Mouse (Mus musculus): ENCODE measurements around the gene Phf14. TPM values are rescaled to one million over a fixed set of nuclear protein-coding genes. Genes with fewer than 3 reads are reported as not detected.

Phf14 gene
- polyA plus RNA-seq, 1 experiment: 46.3 TPM

- H3K4me3 ChIP-seq (ENCODE audit: insufficient read depth, low read length): no peak overlapping the region
- no peaks in the 10 kb centered on the region for H3K4me1 ChIP-seq (ENCODE audit: control insufficient read depth, insufficient read depth, low read length)
- no peak for TF ChIP-seq POLR2A (IDR thresholded peaks at IDR 0.05; ENCODE audit: low read depth, low read length)
- no peak for TF ChIP-seq CTCF (IDR thresholded peaks at IDR 0.05; ENCODE audit: borderline replicate concordance, insufficient read depth, low read length)
- no peak overlapping the region for H3K27ac ChIP-seq (ENCODE audit: insufficient read depth, low read length)
Measured at GRCm38 (mm10) chr6:12054149-12054548, 146.5 kb downstream of the Phf14 start.

GRCm38 (mm10) chr6:12058717-12059116 lies 151.1 kb downstream of the Phf14 start:
- no peaks in the 10 kb centered on the region for H3K4me1 ChIP-seq (ENCODE audit: control insufficient read depth, insufficient read depth, low read length)
- H3K27ac ChIP-seq (ENCODE audit: insufficient read depth, low read length): no peak overlapping the region
- no peak for TF ChIP-seq CTCF (IDR thresholded peaks at IDR 0.05; ENCODE audit: borderline replicate concordance, insufficient read depth, low read length)
- no peak for TF ChIP-seq POLR2A (IDR thresholded peaks at IDR 0.05; ENCODE audit: low read depth, low read length)
- no peak overlapping the region for H3K4me3 ChIP-seq (ENCODE audit: insufficient read depth, low read length)

- Histone ChIP-seq H3K4me1 (ENCODE audit: control insufficient read depth, insufficient read depth, low read length) (no peaks in the 10 kb centered on the region), H3K4me3 (ENCODE audit: insufficient read depth, low read length) (no peak overlapping the region), H3K27ac (ENCODE audit: insufficient read depth, low read length) (no peak overlapping the region)
- no peak for TF ChIP-seq CTCF (IDR thresholded peaks at IDR 0.05; ENCODE audit: borderline replicate concordance, insufficient read depth, low read length)
- no peak for TF ChIP-seq POLR2A (IDR thresholded peaks at IDR 0.05; ENCODE audit: low read depth, low read length)
Measured at GRCm38 (mm10) chr6:12059971-12060370, 152.4 kb downstream of the Phf14 start.

- TF ChIP-seq POLR2A (IDR thresholded peaks at IDR 0.05; ENCODE audit: low read depth, low read length) (no peak), CTCF (IDR thresholded peaks at IDR 0.05; ENCODE audit: borderline replicate concordance, insufficient read depth, low read length) (no peak)
- H3K4me1 ChIP-seq (ENCODE audit: control insufficient read depth, insufficient read depth, low read length): no peaks in the 10 kb centered on the region
- no peak overlapping the region for H3K27ac ChIP-seq (ENCODE audit: insufficient read depth, low read length)
- H3K4me3 ChIP-seq (ENCODE audit: insufficient read depth, low read length): no peak overlapping the region
Measured at GRCm38 (mm10) chr6:12060452-12061140, 153.0 kb downstream of the Phf14 start.

DNA sequence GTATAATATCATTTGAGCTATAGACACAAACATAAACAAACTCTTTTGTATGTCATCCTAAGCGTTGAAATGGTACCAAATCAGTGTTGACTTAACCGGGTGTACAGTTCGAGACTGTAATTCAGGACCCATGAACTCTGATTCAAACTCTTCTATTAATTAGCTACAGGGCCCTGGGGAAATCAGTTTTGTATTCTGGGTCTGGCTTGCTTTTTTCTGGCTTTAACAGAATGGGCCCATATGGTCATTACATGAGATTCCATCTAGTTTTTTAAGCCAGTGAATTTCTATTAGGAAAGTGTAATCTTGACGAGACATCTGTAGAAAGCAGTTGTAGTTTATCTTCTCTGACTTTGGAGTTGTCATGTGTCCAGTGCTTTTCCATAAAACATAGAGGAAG lies 160.3 kb downstream of the Phf14 start:
- TF ChIP-seq POLR2A (IDR thresholded peaks at IDR 0.05; ENCODE audit: low read depth, low read length): no peak
- no peak for TF ChIP-seq CTCF (IDR thresholded peaks at IDR 0.05; ENCODE audit: borderline replicate concordance, insufficient read depth, low read length)
- no peak overlapping the region for H3K4me3 ChIP-seq (ENCODE audit: insufficient read depth, low read length)
- H3K27ac ChIP-seq (ENCODE audit: insufficient read depth, low read length): no peak overlapping the region
- no peaks in the 10 kb centered on the region for H3K4me1 ChIP-seq (ENCODE audit: control insufficient read depth, insufficient read depth, low read length)

DNA sequence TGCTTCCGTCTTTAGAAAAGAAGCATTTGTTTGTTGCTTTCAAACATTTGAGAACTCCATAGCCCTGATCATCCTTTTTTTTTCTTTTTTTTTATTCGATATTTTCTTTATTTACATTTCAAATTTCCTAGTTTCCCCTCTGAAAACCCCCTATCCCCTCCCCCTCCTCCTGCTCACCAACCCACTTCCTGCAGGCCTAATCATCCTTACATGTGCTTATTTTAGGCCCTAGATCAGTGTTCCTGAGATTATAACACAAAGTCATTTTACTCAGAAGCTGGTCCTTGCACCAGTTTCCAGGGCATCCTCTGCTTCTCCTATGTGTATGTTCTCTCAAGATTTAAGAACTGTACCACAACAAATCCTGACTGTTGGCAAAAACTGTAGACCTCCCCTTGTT lies 161.7 kb downstream of the Phf14 start:
- no peak overlapping the region for H3K27ac ChIP-seq (ENCODE audit: insufficient read depth, low read length)
- no peak overlapping the region for H3K4me3 ChIP-seq (ENCODE audit: insufficient read depth, low read length)
- TF ChIP-seq CTCF (IDR thresholded peaks at IDR 0.05; ENCODE audit: borderline replicate concordance, insufficient read depth, low read length) (no peak), POLR2A (IDR thresholded peaks at IDR 0.05; ENCODE audit: low read depth, low read length) (no peak)
- no peaks in the 10 kb centered on the region for H3K4me1 ChIP-seq (ENCODE audit: control insufficient read depth, insufficient read depth, low read length)

GRCm38 (mm10) chr6:12074599-12074998 lies 167.0 kb downstream of the Phf14 start:
- no peak overlapping the region for H3K27ac ChIP-seq (ENCODE audit: insufficient read depth, low read length)
- H3K4me1 ChIP-seq (ENCODE audit: control insufficient read depth, insufficient read depth, low read length): no peaks in the 10 kb centered on the region
- no peak overlapping the region for H3K4me3 ChIP-seq (ENCODE audit: insufficient read depth, low read length)
- TF ChIP-seq CTCF (IDR thresholded peaks at IDR 0.05; ENCODE audit: borderline replicate concordance, insufficient read depth, low read length) (no peak), POLR2A (IDR thresholded peaks at IDR 0.05; ENCODE audit: low read depth, low read length) (no peak)

GRCm38 (mm10) chr6:12077338-12077737 lies 169.7 kb downstream of the Phf14 start:
- no peak overlapping the region for H3K4me3 ChIP-seq (ENCODE audit: insufficient read depth, low read length)
- no peak overlapping the region for H3K27ac ChIP-seq (ENCODE audit: insufficient read depth, low read length)
- TF ChIP-seq CTCF (IDR thresholded peaks at IDR 0.05; ENCODE audit: borderline replicate concordance, insufficient read depth, low read length): no peak
- no peak for TF ChIP-seq POLR2A (IDR thresholded peaks at IDR 0.05; ENCODE audit: low read depth, low read length)
- H3K4me1 ChIP-seq (ENCODE audit: control insufficient read depth, insufficient read depth, low read length): peaks cover 4% of the 10 kb centered on the region; the same call in 1 of the 2 replicates

DNA sequence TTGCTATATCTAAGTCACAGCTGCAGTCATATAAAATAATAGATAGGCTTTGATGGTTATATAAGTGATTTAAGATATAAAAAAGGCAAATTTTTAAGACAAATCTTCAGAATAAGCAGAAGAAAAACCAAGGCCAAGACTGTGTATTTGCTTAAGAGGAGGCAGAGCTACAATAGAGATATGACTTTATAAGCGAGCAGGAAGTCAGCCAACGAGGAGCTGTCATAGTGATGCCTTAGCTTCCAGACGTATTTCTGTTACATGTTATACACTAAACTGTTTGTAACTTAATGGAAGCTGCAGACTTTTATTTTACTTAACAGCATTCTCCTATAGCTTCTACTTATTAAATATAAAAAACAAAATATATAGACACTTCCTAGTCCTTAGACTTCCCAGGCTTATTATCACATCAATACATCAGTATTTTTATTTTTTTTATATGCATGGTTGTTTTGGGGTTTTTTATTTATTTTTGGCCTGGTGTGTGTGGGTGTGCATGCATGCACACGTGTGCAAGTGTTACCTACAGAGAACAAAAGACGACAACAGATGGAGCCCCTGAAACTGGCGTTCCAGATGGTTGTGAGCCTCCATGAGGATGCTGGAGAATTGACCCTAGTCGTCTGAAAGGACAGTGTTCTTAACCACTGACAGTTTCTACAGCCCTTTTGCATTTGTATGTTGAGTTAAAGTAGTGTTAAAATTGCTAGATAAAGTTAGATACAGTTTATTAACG lies 170.4 kb downstream of the Phf14 start:
- Histone ChIP-seq H3K4me3 (ENCODE audit: insufficient read depth, low read length) (no peak overlapping the region), H3K4me1 (ENCODE audit: control insufficient read depth, insufficient read depth, low read length) (peaks cover 4% of the 10 kb centered on the region; the same call in 1 of the 2 replicates), H3K27ac (ENCODE audit: insufficient read depth, low read length) (no peak overlapping the region)
- TF ChIP-seq CTCF (IDR thresholded peaks at IDR 0.05; ENCODE audit: borderline replicate concordance, insufficient read depth, low read length) (no peak), POLR2A (IDR thresholded peaks at IDR 0.05; ENCODE audit: low read depth, low read length) (no peak)

- peaks cover 4% of the 10 kb centered on the region; the same call in 1 of the 2 replicates for H3K4me1 ChIP-seq (ENCODE audit: control insufficient read depth, insufficient read depth, low read length)
- no peak for TF ChIP-seq POLR2A (IDR thresholded peaks at IDR 0.05; ENCODE audit: low read depth, low read length)
- TF ChIP-seq CTCF (IDR thresholded peaks at IDR 0.05; ENCODE audit: borderline replicate concordance, insufficient read depth, low read length): no peak
- H3K4me3 ChIP-seq (ENCODE audit: insufficient read depth, low read length): no peak overlapping the region
- H3K27ac ChIP-seq (ENCODE audit: insufficient read depth, low read length): no peak overlapping the region
Measured at GRCm38 (mm10) chr6:12079260-12079659, 171.7 kb downstream of the Phf14 start.

Data from embryonic fibroblast, embryonic 13.5 days (primary cell).